Mouse (Mus musculus) bone marrow macrophage, adult 2 months (primary cell): ENCODE data around the gene Hemgn. TPM values are rescaled to one million over a fixed set of nuclear protein-coding genes. Genes with fewer than 3 reads are reported as not detected.
A peak's percentile ranks its signal among the peaks of the same experiment; 100 is the strongest.

Experiments used
- H3K27ac ChIP-seq: 2 replicates; pipeline ENCODE4 v1.5.1; 2012; ENCODE audit warnings: low read depth, low read length; ENCODE audit not compliant: insufficient read depth
- H3K4me1 ChIP-seq: 2 replicates; pipeline ENCODE4 v1.6.1; 2012; ENCODE audit warnings: low read length; ENCODE audit not compliant: control insufficient read depth, insufficient read depth
- H3K4me3 ChIP-seq: 2 replicates; pipeline ENCODE4 v1.5.1; 2012; ENCODE audit warnings: mild to moderate bottlenecking, low read length, moderate library complexity; ENCODE audit not compliant: insufficient read depth
- CTCF ChIP-seq: IDR thresholded peaks from 2 replicates; pipeline ENCODE4 v1.5.1; 2012; ENCODE audit warnings: low read depth, mild to moderate bottlenecking, low read length, moderate library complexity
- POLR2A ChIP-seq: IDR thresholded peaks from 2 replicates; pipeline ENCODE4 v1.6.1; 2012; ENCODE audit warnings: mild to moderate bottlenecking, low read depth, low read length, borderline replicate concordance
- polyA plus RNA-seq: library from polyadenylated mRNA; stranded (reverse); fragments of >200 nt; gene quantifications from 2 replicates; pipeline ENCODE4 v1.2.4, GENCODE M21; 2012; ENCODE audit not compliant: missing spikeins, insufficient read depth, insufficient read length

Gene Hemgn
- polyA plus RNA-seq, 1 experiment, result not detected

GRCm38 (mm10) chr4:46390390-46390970, 22.8 kb downstream of the Hemgn start:
- H3K27ac ChIP-seq, result peak overlapping the region; percentile 84; the same call in 1 of the 2 replicates

DNA sequence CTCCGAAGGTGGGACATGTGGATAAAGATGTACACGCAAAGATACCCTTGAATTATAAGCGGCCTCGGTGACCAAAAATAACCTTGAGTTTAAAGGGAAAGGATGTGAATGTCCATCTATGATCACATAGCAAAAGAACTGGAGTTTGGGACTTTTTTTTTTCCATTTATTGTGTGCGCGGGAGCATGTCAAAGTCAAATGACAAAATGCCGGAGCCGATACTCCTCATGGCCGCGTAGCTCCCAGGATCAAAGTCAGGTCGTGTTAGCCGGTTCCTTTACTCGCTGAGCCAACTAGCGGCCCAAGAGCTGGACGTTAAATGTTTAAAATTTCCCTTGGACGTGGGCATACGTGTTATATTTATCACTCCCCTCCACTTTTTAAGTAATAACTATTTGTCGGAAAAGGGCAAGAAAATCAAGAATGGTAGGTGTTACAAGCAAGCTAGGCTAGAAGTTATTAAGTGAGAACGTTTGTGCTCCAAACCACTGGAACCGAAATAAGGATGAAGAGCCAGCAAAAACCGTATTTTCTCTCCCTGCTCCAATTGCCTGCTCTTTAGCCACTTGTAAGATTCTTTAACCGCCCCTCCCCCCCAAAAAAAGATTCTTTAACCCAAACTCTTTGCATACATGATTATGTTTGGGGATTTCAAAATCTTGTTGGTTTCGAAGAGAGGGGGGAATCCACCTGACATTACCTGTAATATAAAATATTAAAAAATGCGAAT, 23.5 kb downstream of the Hemgn start:
- H3K4me3 ChIP-seq, result peak overlapping the region; percentile 77
- TF ChIP-seq CTCF (no peak), POLR2A (no peak)
- H3K27ac ChIP-seq, result peak overlapping the region; percentile 84
- no peaks in the 10 kb centered on the region; the same call in 1 of the 2 replicates for H3K4me1 ChIP-seq

More at GRCm38 (mm10) chr4:46390390-46390970, 22.8 kb downstream of the Hemgn start:
- Histone ChIP-seq H3K4me1 (no peaks in the 10 kb centered on the region; the same call in 1 of the 2 replicates), H3K4me3 (peak overlapping the region; percentile 10; the same call in 1 of the 2 replicates)
- TF ChIP-seq POLR2A (no peak), CTCF (peak; percentile 47; the same call in 1 of the 2 replicates)

- TF ChIP-seq CTCF (no peak), POLR2A (peak; percentile 94; the same call in 1 of the 2 replicates)
- Histone ChIP-seq H3K27ac (peak within 1 kb of the TSS; percentile 84), H3K4me1 (no peaks in the 10 kb centered on the region; the same call in 1 of the 2 replicates), H3K4me3 (peak within 1 kb of the TSS; percentile 77)
These were observed 24.2 kb downstream of the Hemgn start, which contains the start of gene Trmo for GRCm38 (mm10) chr4:46389013-46389611. Gene Trmo (minus strand): TSS chr4:46389437.

- Histone ChIP-seq H3K4me1 (no peaks in the 10 kb centered on the region; the same call in 1 of the 2 replicates), H3K4me3 (peak overlapping the region; percentile 77), H3K27ac (no peak overlapping the region)
- no peak for TF ChIP-seq CTCF
- no peak for TF ChIP-seq POLR2A
These were observed 24.8 kb downstream of the Hemgn start for GRCm38 (mm10) chr4:46388556-46388955.

DNA sequence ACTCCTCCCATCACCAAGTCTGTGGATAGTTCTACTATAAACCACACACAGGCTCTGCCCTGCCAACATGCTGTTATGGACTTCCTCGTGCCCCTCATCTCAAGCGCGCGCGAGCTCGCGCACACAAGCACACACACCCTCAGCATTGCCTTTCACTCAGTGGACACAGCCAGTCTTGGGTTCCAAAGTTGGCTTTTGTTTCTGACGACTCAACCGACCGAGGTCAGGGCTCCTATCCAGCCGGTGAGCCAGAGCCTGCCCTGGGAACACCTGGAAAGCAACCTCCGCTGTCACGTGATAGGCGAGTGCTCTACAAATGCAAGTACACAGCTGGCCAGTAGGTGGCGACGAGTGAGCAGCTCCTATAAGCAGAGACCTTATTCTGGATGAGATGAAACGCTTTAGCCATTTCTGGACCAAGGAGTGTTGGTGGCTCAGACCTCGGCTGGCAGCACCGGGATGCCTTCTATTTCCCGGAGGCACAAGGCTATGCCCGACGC, 38.4 kb downstream of the Hemgn start:
- H3K27ac ChIP-seq, result no peak overlapping the region
- TF ChIP-seq POLR2A, result no peak
- TF ChIP-seq CTCF, result peak; percentile 75
- peaks cover 14% of the 10 kb centered on the region for H3K4me1 ChIP-seq
- H3K4me3 ChIP-seq, result no peak overlapping the region

GRCm38 (mm10) chr4:46374455-46374854, 38.9 kb downstream of the Hemgn start:
- Histone ChIP-seq H3K27ac (no peak overlapping the region), H3K4me3 (no peak overlapping the region), H3K4me1 (peaks cover 14% of the 10 kb centered on the region)
- no peak for TF ChIP-seq POLR2A
- peak; percentile 62 for TF ChIP-seq CTCF

DNA sequence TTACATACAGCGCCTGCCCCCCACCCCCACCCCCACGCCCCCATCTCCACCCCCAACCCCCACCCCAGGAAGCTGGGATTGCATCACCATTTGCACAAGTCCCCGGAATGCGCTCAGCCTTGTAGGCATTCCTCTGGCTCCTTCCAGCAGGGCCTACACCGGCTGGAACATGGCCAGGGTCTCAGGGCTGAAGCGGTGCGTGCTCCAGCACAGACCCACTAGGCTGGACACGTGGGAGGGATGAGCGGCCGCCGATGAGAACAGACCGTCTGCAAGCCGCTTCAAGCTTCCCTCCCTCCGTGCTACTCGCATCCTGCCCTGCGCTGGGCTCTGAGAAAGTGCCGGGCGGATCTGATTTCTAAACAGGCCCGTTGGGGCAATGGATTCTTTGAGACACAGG, 42.3 kb downstream of the Hemgn start:
- TF ChIP-seq POLR2A (no peak), CTCF (no peak)
- no peak overlapping the region for H3K4me3 ChIP-seq
- peaks cover 14% of the 10 kb centered on the region for H3K4me1 ChIP-seq
- no peak overlapping the region for H3K27ac ChIP-seq

GRCm38 (mm10) chr4:46370406-46370805, 42.9 kb downstream of the Hemgn start:
- Histone ChIP-seq H3K4me1 (peaks cover 14% of the 10 kb centered on the region), H3K4me3 (no peak overlapping the region)

GRCm38 (mm10) chr4:46369070-46369469, 44.2 kb downstream of the Hemgn start:
- H3K27ac ChIP-seq, result no peak overlapping the region
- no peak overlapping the region for H3K4me3 ChIP-seq
- TF ChIP-seq POLR2A, result no peak
- peak; percentile 21; the same call in 1 of the 2 replicates for TF ChIP-seq CTCF
- peaks cover 14% of the 10 kb centered on the region for H3K4me1 ChIP-seq

More at GRCm38 (mm10) chr4:46370406-46370805, 42.9 kb downstream of the Hemgn start:
- H3K27ac ChIP-seq, result no peak overlapping the region
- TF ChIP-seq POLR2A (no peak), CTCF (no peak)

DNA sequence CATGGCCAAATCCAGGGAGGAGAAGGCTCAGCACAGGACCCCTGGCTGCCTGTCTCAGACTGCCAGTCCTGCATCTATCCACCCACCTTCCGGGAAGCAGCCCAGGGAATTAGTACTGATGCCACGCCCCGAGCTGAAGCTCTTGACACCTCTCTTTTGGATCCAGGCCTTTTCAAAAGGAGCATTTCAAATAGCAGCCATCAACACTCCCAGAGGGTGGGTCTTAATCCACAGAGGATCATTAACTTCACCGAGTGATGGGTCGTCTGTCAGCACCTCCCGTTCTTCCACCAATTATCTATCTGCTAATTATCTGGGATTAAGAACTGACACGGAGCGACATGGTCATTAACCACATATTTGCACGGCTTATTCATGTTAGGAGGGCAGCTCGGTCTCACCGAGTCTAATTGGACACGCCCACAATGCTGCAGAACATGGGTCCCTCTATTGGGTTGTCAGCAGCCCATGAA, 45.8 kb downstream of the Hemgn start:
- no peak overlapping the region for H3K27ac ChIP-seq
- H3K4me1 ChIP-seq, result peaks cover 14% of the 10 kb centered on the region
- TF ChIP-seq CTCF, result no peak
- no peak for TF ChIP-seq POLR2A
- H3K4me3 ChIP-seq, result no peak overlapping the region
